ENCODE assay signal across 8 mouse cellular contexts in the genomic region with DNA sequence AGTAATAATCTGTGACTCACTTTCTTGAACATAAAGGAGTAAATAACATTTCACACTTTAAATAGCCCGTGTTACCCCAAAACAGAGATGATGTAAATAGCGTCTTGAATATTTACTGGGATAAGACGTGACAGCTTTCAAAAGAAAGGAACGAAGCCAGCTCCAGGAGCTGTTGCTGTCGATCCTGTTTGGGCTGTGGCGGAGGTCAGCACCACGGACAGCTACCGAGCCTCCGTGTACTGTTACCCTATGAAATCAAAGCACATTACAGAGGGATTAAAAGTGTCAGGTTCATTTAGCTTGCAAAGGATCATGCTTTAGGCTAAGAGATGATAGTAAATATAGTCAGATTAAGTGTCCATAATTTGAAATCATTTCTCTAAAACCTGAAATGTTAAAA.
A peak's percentile ranks its signal among the peaks of the same experiment; 100 is the strongest.
DNase-seq lines count a peak whose midpoint lies in the region; ATAC-seq and TF ChIP-seq lines count a peak whose summit lies in the region.
"Had no signal": no experiment of that assay in that cellular context is flagged by ENCODE, and none has a peak within 500 bp of the region (broad histone marks: within the 10 kb centered on the region; RNA-seq: fewer than 3 reads in every experiment).

No protein-coding gene starts in this region.

- no peak for TF ChIP-seq CTCF in kidney, postnatal 0 days (IDR thresholded peaks at IDR 0.05; ENCODE audit: low read depth)

- H3K4me3 ChIP-seq in kidney, postnatal 0 days (replicated peaks; ENCODE audit: low read depth, low read length) = no peak overlapping the region
- no peak overlapping the region for H3K4me3 ChIP-seq in kidney, embryonic 16.5 days (ENCODE audit: low read length)
- H3K4me3 ChIP-seq: limb, embryonic 13.5 days had no signal

- no peaks in the 10 kb centered on the region for H3K27me3 ChIP-seq in kidney, postnatal 0 days (ENCODE audit: insufficient read depth, low read length)
- no peaks in the 10 kb centered on the region for H3K27me3 ChIP-seq in kidney, embryonic 16.5 days (ENCODE audit: insufficient read depth, low read length)
- H3K27me3 ChIP-seq: limb, embryonic 13.5 days had no signal

- no peak for ATAC-seq in kidney, postnatal 0 days (replicated peaks; ENCODE audit: low FRiP score, low read depth)
- ATAC-seq in kidney, embryonic 16.5 days (ENCODE audit: low FRiP score, low TSS enrichment) = no peak

- no peaks in the 10 kb centered on the region for H3K4me1 ChIP-seq in kidney, postnatal 0 days (replicated peaks; ENCODE audit: insufficient read depth, low read length)
- H3K4me1 ChIP-seq in kidney, embryonic 16.5 days (ENCODE audit: insufficient read depth, low read length) = no peaks in the 10 kb centered on the region
- H3K4me1 ChIP-seq: limb, embryonic 13.5 days had no signal

- H3K27ac ChIP-seq in kidney, postnatal 0 days = no peak overlapping the region
- no peak overlapping the region for H3K27ac ChIP-seq in kidney, embryonic 16.5 days (ENCODE audit: low read length)
- H3K27ac ChIP-seq: limb, embryonic 13.5 days had no signal

- peak; percentile 74 for DNase-seq in kidney, postnatal 0 days (ENCODE audit: low spot score)
- DNase-seq in NIH3T3 (ENCODE audit: low read depth) = peak; percentile 67
- DNase-seq in c-Kit-positive CD71-negative TER-119-negative erythroid progenitor cells, embryonic 14.5 days (ENCODE audit: low read depth) = peak; percentile 19
- peak; percentile 31 to 46 for DNase-seq in lung, postnatal 4 days
- DNase-seq in spleen, postnatal 36 days (ENCODE audit: low spot score in 2 of 2) = no peak
- DNase-seq in spleen, adult 12 weeks (ENCODE audit: low spot score) = no peak

- no peak overlapping the region for H3K4me2 ChIP-seq in kidney, postnatal 0 days (ENCODE audit: low read length)
- H3K4me2 ChIP-seq in kidney, embryonic 16.5 days (replicated peaks; ENCODE audit: low read depth, low read length) = no peak overlapping the region
- H3K4me2 ChIP-seq: limb, embryonic 13.5 days had no signal

- WGBS in kidney, postnatal 0 days = 7% methylated on average over 9 of the region's 9 CpGs
- WGBS in kidney, embryonic 16.5 days = 7% methylated on average over 9 of the region's 9 CpGs

- H3K36me3 ChIP-seq in kidney, postnatal 0 days (ENCODE audit: insufficient read depth, low read length) = no peaks in the 10 kb centered on the region
- H3K36me3 ChIP-seq in kidney, embryonic 16.5 days (ENCODE audit: insufficient read depth, low read length) = no peaks in the 10 kb centered on the region
- H3K36me3 ChIP-seq: limb, embryonic 13.5 days had no signal

- no peaks in the 10 kb centered on the region for H3K9me3 ChIP-seq in kidney, postnatal 0 days (replicated peaks; ENCODE audit: low read length)
- H3K9me3 ChIP-seq in kidney, embryonic 16.5 days (ENCODE audit: low read length) = no peaks in the 10 kb centered on the region
- H3K9me3 ChIP-seq: limb, embryonic 13.5 days had no signal

- H3K9ac ChIP-seq in kidney, postnatal 0 days (ENCODE audit: low read depth, low read length) = no peak overlapping the region
- no peak overlapping the region for H3K9ac ChIP-seq in kidney, embryonic 16.5 days (replicated peaks; ENCODE audit: low read length)
- H3K9ac ChIP-seq: limb, embryonic 13.5 days had no signal

Comparison
In these comparisons a context has a peak if more than half of its experiments do, and no peak if none do; other contexts are left out.
1. DNase-seq: peak in kidney, postnatal 0 days (single experiment), NIH3T3 (single experiment), c-Kit-positive CD71-negative TER-119-negative erythroid progenitor cells, embryonic 14.5 days (single experiment) and lung, postnatal 4 days (2 of 2); none in spleen, postnatal 36 days (0 of 2) and spleen, adult 12 weeks (single experiment).